Mouse (Mus musculus): Measurements from ENCODE around the gene Haus3. TPM values are rescaled to one million over a fixed set of nuclear protein-coding genes. Genes with fewer than 3 reads are reported as not detected.

Haus3 gene
- 1 to 10 TPM; 3.2 to 4.8 TPM for total RNA-seq (2021)
- polyA plus RNA-seq (2012; rRNA removed): 0.92 and 1.8 TPM in 2 replicates
- long read RNA-seq, partial matches to known transcripts: 0 of 2 reads
- long read RNA-seq, other reads (novel, unspliced or antisense): 0 of 2 reads

DNA sequence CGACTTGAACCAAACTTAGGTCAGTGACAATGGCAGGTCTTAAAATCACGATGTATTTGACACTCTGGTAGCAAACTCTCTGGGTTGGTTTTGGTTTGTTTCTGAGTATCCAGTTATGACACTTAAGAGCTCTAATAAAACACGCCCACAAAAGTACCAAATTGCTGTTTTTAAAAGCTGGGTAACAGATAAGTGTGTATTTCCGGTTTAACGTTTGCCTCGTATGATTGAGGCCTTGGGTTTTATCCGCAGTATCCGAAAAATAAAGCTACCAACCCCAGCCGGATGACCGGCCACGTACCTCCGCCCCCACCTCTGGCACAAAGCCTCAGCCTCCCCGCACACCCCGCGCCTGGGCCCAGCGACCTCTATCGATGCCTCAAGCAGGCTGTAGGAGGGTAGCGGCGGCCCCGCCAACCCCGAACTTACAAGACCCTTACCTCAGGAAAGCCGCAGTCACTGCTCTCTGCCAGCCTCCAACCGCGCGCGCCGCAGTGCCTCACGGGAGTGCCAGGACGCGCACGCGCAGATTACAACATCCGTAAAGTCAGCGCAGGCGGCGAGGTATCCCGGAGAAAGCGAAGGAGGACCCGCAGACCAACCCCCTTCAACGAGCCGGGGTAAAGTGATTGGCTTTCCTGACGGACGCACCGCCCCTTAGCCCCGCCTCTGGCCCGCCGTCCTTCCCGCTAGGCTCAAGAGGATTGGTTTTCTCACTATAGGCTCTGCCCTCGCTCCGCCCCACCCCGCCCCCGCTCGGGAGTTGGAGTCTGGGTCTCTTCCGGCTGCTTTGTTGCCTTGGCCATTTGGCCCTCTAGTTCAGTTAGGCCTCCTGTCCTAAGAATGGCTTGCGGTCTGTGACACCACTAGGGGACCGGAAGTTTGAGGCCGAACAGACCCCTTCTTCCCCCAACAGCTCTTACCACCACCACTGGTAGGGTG lies at the start of gene Haus3, which contains the start of gene Poln:
TSS of gene Haus3 (minus strand) at position 578 of the 942 bp plus-strand sequence.
TSS of gene Poln (minus strand) at position 499 of the 942 bp plus-strand sequence.
- H3K36me3 ChIP-seq (ENCODE audit: control insufficient read depth, insufficient read depth, low read length): peaks cover 9% of the 10 kb centered on the region
- H3K9ac ChIP-seq (ENCODE audit: low read depth, low read length): peak within 1 kb of the TSS; percentile 99
- 0 out of 2 replicates have a peak, but pooled peaks have one; percentile 30 for TF ChIP-seq EP300 (IDR thresholded peaks at IDR 0.05; ENCODE audit: insufficient read depth, low read depth, low read length)
- peak; percentile 96 for TF ChIP-seq POLR2A (IDR thresholded peaks at IDR 0.05; ENCODE audit: insufficient read depth, low read depth, low read length)
- TF ChIP-seq CTCF (IDR thresholded peaks at IDR 0.05): peak; percentile 33
- H3K4me1 ChIP-seq (ENCODE audit: control insufficient read depth, insufficient read depth, low read length): peaks cover 5% of the 10 kb centered on the region; the same call in 1 of the 2 replicates
- no peaks in the 10 kb centered on the region for H3K79me2 ChIP-seq (replicated peaks; ENCODE audit: control insufficient read depth, insufficient read depth, low read length)
- peak within 1 kb of the TSS; percentile 86 for H3K27ac ChIP-seq
- H3K4me3 ChIP-seq: peak within 1 kb of the TSS; percentile 91
- WGBS: under 1% methylated on average over 57 of the region's 57 CpGs
- intact Hi-C loops (cut with DNase I): loop anchor here (5.0 kb wide), 1 partner anchor 198 kb away; the partner anchor contains the start of gene Fam193a
- H3K27me3 ChIP-seq (ENCODE audit: control insufficient read depth, insufficient read depth, low read length): no peaks in the 10 kb centered on the region
- peak; percentile 97 to 98 for DNase-seq

DNA sequence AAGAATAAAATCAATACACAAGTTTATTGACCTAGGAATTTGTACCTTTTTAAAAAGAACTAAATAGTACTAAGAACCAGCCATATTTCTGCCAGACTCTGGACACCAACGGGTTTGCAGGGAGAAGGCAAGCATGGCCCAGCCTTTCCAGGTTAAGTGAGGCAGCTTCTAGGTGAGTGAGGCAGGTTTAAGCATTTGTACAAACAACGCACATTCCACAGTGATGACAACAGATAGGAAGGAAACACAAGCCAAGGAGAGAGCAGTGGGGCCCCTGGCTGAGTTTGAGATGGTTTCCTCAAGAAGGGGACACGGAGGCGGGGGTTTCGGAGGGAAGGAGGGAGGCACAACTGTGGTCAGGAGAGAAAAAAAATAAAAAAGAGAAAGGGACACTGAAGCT lies 49.3 kb upstream of the Haus3 start:
- 64% methylated on average over 5 of the region's 5 CpGs for WGBS
- no peak for DNase-seq
- Histone ChIP-seq H3K4me3 (no peak overlapping the region), H3K9ac (ENCODE audit: low read depth, low read length) (no peak overlapping the region), H3K27ac (no peak overlapping the region), H3K27me3 (ENCODE audit: control insufficient read depth, insufficient read depth, low read length) (no peaks in the 10 kb centered on the region), H3K36me3 (ENCODE audit: control insufficient read depth, insufficient read depth, low read length) (no peaks in the 10 kb centered on the region), H3K79me2 (replicated peaks; ENCODE audit: control insufficient read depth, insufficient read depth, low read length) (no peaks in the 10 kb centered on the region), H3K4me1 (ENCODE audit: control insufficient read depth, insufficient read depth, low read length) (no peaks in the 10 kb centered on the region)
- no peak for TF ChIP-seq CTCF (IDR thresholded peaks at IDR 0.05)
- TF ChIP-seq EP300 (IDR thresholded peaks at IDR 0.05; ENCODE audit: insufficient read depth, low read depth, low read length): no peak
- TF ChIP-seq POLR2A (IDR thresholded peaks at IDR 0.05; ENCODE audit: insufficient read depth, low read depth, low read length): no peak
- intact Hi-C loops (cut with DNase I): no loop called here

- Histone ChIP-seq H3K36me3 (ENCODE audit: control insufficient read depth, insufficient read depth, low read length) (no peaks in the 10 kb centered on the region), H3K9ac (ENCODE audit: low read depth, low read length) (no peak overlapping the region), H3K4me1 (ENCODE audit: control insufficient read depth, insufficient read depth, low read length) (no peaks in the 10 kb centered on the region), H3K4me3 (no peak overlapping the region), H3K27me3 (ENCODE audit: control insufficient read depth, insufficient read depth, low read length) (no peaks in the 10 kb centered on the region), H3K27ac (no peak overlapping the region), H3K79me2 (replicated peaks; ENCODE audit: control insufficient read depth, insufficient read depth, low read length) (no peaks in the 10 kb centered on the region)
- WGBS: 35% methylated on average over 9 of the region's 9 CpGs
- intact Hi-C loops (cut with DNase I): no loop called here
- TF ChIP-seq EP300 (IDR thresholded peaks at IDR 0.05; ENCODE audit: insufficient read depth, low read depth, low read length): 0 out of 2 replicates have a peak, but pooled peaks have one; percentile 30
- TF ChIP-seq POLR2A (IDR thresholded peaks at IDR 0.05; ENCODE audit: insufficient read depth, low read depth, low read length): no peak
- TF ChIP-seq CTCF (IDR thresholded peaks at IDR 0.05): no peak
- DNase-seq: no peak
Measured at GRCm38 (mm10) chr5:34217756-34218155, 48.4 kb upstream of the Haus3 start.

DNA sequence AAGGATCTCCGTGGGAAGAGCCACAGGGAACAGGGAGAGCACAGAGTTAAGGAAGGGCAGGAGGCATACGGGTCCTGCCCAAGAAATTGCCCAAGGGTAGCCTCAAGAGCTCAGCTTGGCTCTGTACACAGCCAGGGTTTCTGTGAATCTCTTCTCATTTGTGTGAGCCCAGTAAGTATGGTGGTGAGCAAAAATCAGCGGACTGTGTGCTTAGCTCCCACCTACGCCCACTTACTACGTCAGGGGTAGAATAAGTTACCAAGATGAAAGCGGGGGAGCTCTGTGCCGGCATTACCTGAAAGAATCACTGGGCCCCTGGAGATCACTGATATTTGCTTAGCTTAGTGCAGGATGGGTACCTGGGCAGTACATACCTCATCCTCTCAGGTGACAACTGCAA lies 46.7 kb upstream of the Haus3 start:
- Histone ChIP-seq H3K4me3 (no peak overlapping the region), H3K79me2 (replicated peaks; ENCODE audit: control insufficient read depth, insufficient read depth, low read length) (no peaks in the 10 kb centered on the region), H3K9ac (ENCODE audit: low read depth, low read length) (no peak overlapping the region), H3K4me1 (ENCODE audit: control insufficient read depth, insufficient read depth, low read length) (no peaks in the 10 kb centered on the region), H3K27me3 (ENCODE audit: control insufficient read depth, insufficient read depth, low read length) (no peaks in the 10 kb centered on the region), H3K36me3 (ENCODE audit: control insufficient read depth, insufficient read depth, low read length) (no peaks in the 10 kb centered on the region), H3K27ac (no peak overlapping the region)
- intact Hi-C loops (cut with DNase I): no loop called here
- DNase-seq: no peak
- 86% methylated on average over 7 of the region's 7 CpGs for WGBS
- TF ChIP-seq POLR2A (IDR thresholded peaks at IDR 0.05; ENCODE audit: insufficient read depth, low read depth, low read length) (no peak), EP300 (IDR thresholded peaks at IDR 0.05; ENCODE audit: insufficient read depth, low read depth, low read length) (no peak), CTCF (IDR thresholded peaks at IDR 0.05) (no peak)

DNA sequence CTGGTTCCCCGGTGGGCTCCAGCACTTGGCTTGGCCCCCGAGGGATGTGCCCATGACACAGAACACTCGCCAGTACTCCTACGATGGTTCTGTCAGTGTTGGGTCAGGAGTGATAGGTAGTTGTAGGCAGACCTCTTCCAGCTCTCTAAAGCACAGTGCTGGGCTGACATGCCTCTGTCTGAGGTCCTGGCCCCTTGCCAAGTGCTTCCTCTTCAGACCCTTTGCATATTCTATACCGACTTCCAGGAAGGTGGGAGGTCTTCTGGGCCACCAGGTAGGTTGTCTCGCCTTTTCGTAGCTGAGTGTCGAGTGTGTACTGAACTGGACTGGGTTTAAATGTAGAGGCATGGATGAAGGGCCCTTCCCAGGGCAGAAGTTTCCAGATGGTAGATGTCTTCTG lies 44.3 kb upstream of the Haus3 start:
- Histone ChIP-seq H3K4me3 (no peak overlapping the region), H3K27me3 (ENCODE audit: control insufficient read depth, insufficient read depth, low read length) (no peaks in the 10 kb centered on the region), H3K27ac (no peak overlapping the region), H3K79me2 (replicated peaks; ENCODE audit: control insufficient read depth, insufficient read depth, low read length) (no peaks in the 10 kb centered on the region), H3K36me3 (ENCODE audit: control insufficient read depth, insufficient read depth, low read length) (no peaks in the 10 kb centered on the region), H3K9ac (ENCODE audit: low read depth, low read length) (no peak overlapping the region), H3K4me1 (ENCODE audit: control insufficient read depth, insufficient read depth, low read length) (no peaks in the 10 kb centered on the region)
- WGBS: 51% methylated on average over 8 of the region's 8 CpGs
- DNase-seq: no peak
- intact Hi-C loops (cut with DNase I): loop anchor here (5.0 kb wide), 1 partner anchor 429 kb away; no protein-coding TSS in a partner anchor
- TF ChIP-seq POLR2A (IDR thresholded peaks at IDR 0.05; ENCODE audit: insufficient read depth, low read depth, low read length): no peak
- no peak for TF ChIP-seq EP300 (IDR thresholded peaks at IDR 0.05; ENCODE audit: insufficient read depth, low read depth, low read length)
- no peak for TF ChIP-seq CTCF (IDR thresholded peaks at IDR 0.05)
